Mouse (Mus musculus) lung, embryonic 15.5 days (tissue): ENCODE measurements around the gene Nacad. TPM values are rescaled to one million over a fixed set of nuclear protein-coding genes. Genes with fewer than 3 reads are reported as not detected.

Source experiments
- polyA plus RNA-seq: library from polyadenylated mRNA; unstranded; fragments of >200 nt; fragmentation: Nextera tagmentation; extraction: Ambion mirVana; gene quantifications from 2 replicates; pipeline ENCODE4 v1.2.1, GENCODE M21; 2015

Nacad gene
- polyA plus RNA-seq, 1 experiment from 2014 or later: 2.1 TPM

Other genes starting within 250 kb of the Nacad start
- gene Zmiz2, start 217.0 kb downstream of the Nacad start, polyA plus RNA-seq: 10.7 and 10.9 TPM in 2 replicates
- 6,112 and 6,204 TPM in 2 replicates for gene Ppia, start 190.6 kb downstream of the Nacad start, polyA plus RNA-seq
- 540 and 574 TPM in 2 replicates for gene H2afv, start 161.6 kb downstream of the Nacad start, polyA plus RNA-seq
- 28.1 and 28.8 TPM in 2 replicates for gene Purb, start 130.1 kb downstream of the Nacad start, polyA plus RNA-seq
- 2.9 and 4.1 TPM in 2 replicates for gene Myo1g, start 85.1 kb downstream of the Nacad start, polyA plus RNA-seq
- gene Ccm2, start 59.2 kb downstream of the Nacad start, polyA plus RNA-seq: 87.8 and 92.9 TPM in 2 replicates
- 33.9 and 37.9 TPM in 2 replicates for gene Tbrg4, start 20.0 kb upstream of the Nacad start, polyA plus RNA-seq
- gene Wap, start 32.6 kb upstream of the Nacad start, polyA plus RNA-seq: not detected in 2 replicates
- 1.3 and 2.1 TPM in 2 replicates for gene Ramp3, start 52.5 kb upstream of the Nacad start, polyA plus RNA-seq
- gene Gm11983, start 231.6 kb upstream of the Nacad start, polyA plus RNA-seq: not detected in 2 replicates